Mouse (Mus musculus) inflammation-experienced regulatory T-cells, adult 6 months (primary cell): ENCODE measurements around the gene Lin7c. TPM values are rescaled to one million over a fixed set of nuclear protein-coding genes. Genes with fewer than 3 reads are reported as not detected.

Source experiments
- ATAC-seq: one replicate; pipeline ENCODE4 v1.8.0; 2017
- polyA plus RNA-seq, 3 experiments: library from polyadenylated mRNA; unstranded; fragments of 100-300 nt; shearing (Covaris generic); gene quantifications; one replicate each; pipeline ENCODE4 v1.2.1; 2017

Gene Lin7c
- polyA plus RNA-seq, 3 experiments from 2014 or later, result 63.9 to 72.9 (median 64.9) TPM

DNA sequence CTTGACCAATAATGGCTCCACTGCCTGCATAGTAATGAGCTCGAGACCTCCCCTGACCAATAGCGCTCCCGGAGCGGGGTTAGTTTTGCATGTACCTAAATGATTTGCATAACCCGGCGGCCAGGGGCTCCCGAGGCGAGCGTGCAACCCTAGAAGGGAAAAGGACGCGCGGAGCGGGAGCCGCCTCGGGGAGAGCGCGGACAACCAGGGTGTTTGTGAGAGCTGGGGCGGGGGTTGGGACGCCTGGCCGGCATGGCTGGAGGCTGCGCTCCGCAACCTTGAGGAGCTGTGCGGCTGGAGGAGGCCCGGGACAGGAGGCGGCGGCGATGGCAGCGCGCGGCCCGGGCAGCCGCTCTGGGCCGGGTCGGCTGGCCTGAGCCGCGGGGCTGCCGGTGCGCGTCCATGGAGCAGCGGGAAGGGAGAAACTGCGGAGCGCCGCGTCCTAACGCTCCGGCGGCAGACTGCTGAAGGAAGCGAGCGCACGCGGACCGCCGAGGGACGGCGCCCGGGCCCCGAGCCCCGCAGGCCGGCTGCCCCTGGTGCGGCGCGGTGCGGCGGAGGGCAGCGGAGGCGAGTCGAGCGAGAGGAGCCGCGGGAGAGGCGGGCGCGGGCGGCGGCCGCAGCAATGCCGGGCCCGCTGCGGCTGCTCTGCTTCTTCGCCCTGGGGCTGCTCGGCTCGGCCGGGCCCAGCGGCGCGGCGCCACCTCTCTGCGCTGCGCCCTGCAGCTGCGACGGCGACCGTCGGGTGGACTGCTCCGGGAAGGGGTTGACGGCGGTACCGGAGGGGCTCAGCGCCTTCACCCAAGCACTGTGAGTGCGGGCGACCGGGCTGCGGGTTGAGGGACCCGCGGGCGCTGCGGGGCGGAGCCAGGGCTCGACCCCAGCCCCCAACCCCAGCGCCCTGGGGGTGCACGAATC, 27.1 kb downstream of the Lin7c start, which contains the start of gene Lgr4:
Gene Lgr4, plus strand, starts transcription at position 152 of the 918 bp plus-strand sequence.
- peak; percentile 98 for ATAC-seq

DNA sequence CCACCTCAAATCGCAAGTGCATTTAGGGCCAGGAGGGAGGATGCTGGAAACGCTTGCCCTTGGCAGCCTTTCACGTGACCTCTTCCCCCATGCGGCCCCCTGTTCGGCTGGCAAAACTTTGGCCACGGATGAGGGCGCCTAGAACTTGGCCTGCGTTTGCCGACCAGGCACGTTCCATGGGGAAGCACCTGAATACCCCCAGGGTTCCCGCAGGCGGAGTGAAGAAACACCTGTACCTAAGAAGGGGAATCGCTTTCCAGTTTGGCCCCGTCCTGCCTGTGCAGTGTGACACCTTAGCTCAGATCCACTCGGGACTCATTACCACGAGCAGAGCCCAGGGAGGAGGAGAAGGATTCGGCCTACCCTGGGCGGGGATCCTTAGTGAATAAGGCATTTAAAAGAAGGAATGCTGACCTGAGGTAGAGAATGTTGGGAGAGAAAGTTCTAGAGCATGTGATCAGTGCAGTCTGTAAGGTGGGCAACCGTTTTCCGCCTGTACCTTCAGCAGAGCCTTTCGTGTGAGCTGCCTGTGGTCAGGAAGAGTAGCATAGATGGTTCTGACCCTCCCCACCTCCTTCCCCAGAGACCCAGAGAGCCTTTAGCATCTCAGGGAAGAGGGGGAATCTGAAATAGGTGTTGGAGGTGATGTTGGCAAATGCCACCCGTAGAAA, 28.1 kb downstream of the Lin7c start:
- ATAC-seq, result no peak

DNA sequence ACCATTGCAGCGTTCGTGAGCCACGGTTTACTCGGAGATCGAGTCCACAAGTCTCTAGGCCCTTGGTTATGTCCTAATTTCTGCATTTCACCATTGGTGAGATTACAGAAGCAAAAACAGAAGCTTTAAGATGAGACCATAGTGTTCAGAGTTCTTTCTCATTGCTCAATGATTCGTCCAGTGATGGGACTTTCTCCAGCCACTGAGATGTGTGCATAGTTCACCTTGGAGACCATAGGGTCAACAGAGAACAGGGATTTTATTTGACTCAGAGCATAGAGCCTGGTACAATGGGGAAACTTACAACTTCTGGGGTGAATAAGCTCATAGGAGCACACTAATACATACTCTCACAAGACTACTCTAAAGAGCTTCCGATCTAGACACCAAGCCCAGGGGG, 29.8 kb downstream of the Lin7c start:
- ATAC-seq, result no peak

DNA sequence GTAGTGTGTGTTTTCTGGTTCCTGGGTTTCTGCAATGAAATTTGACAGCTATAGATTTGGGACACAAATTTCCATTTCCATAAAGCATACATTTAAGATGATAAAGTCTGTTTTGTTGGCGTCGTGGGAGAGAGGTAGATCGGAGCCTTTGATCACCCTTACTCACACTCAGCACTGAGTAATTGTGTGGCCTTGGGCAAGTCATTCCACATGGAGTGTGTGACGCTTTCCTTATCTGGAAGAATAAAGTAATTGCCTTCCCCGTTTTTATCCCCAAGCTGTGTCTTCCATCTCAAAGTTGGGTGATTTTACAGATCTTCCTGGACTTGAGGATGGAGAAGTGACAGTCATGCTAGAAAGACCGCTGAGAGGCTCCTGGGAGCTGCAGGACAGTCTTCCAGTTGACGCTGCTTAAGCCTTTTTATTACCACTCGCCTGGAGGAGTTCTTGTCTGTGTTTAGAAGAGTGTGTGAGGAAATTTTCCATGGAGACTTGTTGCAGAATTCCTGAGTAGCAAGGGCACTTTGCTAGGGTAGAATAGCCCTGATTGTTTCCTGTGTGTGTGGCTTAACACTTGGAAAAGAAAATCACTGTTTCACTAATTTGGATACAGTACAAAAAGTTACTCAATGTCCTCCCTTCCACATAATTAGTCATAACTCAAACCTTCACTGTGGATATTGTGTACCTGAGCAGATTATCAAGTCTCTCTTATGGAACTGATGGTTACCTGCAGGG, 30.8 kb downstream of the Lin7c start:
- no peak for ATAC-seq

DNA sequence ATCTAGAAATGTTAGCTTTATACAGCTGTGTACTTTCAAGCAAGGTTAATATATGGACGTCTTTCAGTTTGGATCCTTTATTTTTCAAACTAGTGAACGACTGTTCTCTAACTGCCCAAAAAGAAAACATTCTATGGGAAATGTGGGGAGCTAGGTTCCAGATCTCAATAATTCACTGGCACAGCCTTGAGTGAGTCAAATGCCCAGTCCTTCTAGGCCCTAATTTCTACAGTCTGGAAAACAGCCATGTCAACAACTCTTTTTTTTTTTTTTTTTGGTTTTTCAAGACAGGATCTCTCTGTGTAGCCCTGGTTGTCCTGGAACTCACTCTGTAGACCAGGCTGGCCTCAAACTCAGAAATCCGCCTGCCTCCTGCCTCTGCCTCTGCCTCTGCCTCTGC, 31.7 kb downstream of the Lin7c start:
- ATAC-seq, result no peak

DNA sequence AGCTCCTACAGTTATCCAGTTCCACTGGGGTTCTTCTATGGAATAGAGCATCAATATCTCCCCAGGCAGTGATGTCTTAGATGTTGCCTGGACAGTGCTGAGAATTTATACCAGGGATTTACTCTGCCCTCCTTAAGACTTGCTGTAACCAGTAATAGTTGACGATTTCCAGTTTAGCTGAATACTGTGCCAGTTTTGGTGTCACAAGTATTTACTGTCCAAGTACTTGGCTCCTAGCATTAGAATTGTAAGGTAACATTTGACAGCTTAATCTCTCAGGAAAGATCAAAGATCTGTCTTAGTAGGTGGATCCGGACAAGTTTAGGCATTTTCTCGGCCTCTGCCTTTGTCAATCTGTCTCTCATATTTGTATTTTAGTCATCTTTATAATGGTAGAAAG, 32.4 kb downstream of the Lin7c start:
- ATAC-seq, result no peak

DNA sequence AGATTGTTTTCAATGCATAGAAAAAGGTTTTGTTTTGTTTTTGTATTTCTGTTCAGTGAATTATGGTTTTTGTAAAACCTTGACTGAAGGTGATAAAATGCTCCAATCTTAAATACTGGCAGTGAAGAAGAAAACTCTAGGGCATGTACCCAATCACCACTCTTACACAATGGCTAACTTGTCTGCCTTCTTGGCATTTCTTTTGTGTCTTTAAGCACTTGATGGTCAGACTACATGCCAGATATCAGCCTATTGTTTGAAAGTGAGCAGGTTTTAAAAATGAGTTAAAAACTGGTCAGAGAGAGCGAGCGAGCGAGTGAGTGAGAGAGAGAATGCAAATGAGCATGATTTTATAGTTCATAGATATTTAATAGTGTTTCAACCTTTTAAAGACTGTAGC, 33.3 kb downstream of the Lin7c start:
- no peak for ATAC-seq

DNA sequence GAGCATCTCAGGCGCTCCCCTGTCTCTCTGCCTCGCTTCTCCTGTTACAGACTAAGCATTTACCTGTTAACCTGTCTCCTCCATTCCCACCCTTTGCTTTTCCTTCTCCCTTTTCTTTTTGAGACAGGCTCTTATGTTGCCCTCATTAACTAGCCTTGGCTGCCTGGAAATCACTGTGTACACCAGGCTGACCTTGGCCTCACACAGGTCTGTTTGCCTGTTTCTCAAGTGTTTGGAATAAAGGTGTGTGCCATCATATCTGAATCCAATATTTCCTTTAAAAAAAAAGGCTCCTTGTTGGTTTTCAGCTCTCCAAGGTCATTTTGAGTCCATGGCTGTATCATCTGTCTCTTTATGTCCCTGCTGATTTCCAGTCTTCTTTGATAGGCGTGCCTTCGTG, 36.3 kb downstream of the Lin7c start:
- ATAC-seq, result no peak

DNA sequence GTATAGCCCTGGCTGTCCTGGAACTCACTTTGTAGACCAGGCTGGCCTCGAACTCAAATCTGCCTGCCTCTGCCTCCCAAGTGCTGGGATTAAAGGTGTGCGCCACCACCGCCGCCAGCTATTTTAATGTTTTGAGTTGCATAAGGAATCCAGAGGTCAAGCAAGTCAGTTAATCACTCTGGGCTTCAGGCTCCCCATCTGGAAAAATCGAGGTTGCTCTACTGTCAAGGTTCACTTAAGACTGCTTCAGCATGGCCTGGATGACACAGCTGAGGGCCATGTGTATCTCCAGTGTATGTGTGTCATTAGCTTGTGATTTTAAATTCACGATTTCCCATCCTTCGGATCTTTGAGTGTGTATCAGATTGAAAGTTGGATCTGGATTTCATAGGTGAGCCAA, 36.8 kb downstream of the Lin7c start:
- ATAC-seq, result no peak

DNA sequence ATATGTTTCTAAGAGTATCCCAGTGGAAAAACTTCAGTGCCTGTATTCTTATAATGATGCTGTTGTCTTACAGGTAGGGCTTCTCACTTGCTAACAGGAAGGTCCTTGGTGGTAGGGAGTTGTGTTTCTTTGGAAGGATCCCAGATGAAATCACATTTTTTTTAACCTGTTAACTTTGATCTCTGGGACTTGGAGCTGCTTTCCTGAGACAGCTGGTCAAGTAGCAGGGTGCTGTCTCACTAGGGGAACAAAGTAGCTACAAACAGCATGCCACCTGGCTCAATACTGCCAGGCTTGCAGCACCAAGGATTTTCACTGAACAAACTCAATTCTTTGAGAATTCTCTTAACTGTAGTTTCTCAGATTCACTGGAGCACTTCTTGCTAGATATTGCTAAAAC, 37.2 kb downstream of the Lin7c start:
- ATAC-seq, result no peak

DNA sequence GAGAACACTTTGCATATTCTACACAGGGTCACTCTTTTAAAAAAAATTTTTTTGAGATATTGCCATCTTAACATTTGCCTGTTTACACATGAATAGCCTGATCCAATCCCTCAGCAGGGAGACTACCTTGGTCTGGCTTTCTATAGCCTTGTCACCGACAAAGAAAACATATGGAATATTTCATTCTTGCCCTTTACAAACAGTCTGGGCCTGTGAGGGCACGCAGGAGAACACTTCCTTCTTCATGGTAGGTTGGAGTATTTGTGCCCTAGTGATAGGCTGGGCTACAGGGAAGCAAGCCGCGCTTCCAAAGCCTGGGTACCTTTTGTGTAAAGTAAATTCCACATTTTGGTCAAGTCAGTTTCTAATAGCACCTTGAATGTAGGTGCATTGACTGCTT, 38.1 kb downstream of the Lin7c start:
- no peak for ATAC-seq

DNA sequence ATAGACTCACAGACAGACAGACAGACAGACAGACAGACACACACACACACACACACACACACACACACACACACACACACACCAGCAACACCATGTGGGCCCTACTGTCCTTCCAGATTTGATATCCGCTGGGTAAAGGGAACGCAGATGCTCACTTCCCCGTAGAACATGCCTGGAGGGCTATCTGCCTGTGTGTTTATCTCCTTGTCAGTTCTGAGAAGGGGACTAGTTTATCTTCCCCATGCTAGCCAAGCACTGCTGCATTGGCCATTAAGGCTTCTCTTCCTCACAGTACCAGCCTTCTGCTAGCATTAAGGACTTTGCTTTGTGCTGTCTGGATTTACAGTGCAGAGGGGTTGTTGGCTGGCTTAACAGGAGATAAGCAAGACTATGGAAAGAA, 38.6 kb downstream of the Lin7c start:
- ATAC-seq, result no peak

DNA sequence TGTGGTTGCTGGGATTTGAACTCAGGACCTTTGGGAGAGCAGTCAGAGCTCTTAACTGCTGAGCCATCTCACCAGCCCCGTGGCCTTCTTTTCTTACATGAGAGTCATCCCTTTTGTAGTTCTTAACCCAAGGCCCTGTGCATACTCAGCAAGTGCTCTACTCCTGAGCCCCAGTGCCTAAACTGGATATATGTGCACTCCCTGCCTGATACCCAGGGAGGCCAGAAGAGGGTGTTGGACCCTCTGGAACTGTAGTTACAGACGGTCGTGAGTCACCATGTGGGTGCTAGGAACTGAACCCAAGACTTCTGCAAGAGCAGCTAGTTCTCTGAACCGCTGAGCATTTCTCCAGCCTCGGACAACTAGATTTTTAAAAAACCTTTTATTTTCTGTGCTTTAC, 39.7 kb downstream of the Lin7c start:
- ATAC-seq, result no peak

DNA sequence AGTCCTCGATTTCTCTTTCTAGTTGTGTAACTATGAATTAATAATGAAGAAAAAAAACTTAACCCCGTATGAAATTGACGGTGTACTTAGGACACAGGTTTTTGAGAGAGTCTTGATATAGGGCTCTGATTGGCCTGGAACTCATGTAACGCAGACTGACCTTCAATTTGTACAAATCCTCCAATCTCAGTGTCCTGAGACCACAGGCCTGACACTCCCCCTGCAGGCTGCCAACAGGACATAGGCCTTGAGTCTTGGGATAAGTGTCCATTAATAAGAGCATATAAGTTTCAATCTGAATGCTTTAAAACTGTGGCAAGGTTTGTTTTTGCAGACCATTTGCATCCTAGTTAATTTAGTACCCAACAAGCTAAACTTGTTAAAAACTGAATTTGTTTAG, 40.1 kb downstream of the Lin7c start:
- ATAC-seq, result no peak

DNA sequence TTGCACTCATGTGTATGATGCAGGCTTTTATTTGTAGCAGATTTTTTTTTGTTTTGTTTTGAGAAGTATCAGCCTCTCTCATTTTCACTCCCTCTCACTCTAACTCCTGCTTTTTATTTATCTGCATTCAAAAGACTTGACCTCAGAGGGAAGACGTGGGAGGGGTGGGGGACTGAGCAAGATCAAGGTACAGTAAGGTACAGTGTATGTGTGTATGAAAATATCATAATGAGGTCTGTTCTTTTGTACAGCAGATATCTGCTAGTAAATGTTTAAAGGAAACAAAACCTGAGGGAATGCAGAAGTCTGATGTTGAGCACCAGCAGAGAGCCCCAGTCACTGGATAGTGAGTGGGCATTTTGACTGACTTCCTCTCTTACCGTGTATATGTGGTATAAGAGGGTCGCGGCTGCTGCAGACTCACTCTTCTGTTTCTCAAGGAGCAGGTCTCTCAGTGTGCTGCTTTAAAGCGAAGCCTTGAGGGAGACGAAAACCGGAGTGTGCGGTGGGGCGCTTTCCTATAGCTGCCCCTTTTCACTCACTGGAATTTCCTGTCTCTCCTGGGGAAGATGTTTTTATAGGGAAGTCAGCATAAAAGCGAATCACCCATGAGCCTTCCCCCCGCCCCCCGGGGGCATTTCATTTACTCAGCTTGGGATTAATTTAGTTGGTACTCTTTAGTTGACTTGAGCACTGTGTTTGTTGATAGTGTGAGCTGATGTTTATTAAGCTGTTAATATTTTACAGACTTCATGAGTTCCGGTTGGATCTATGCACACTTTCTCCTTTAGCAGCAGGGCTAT, 41.5 kb downstream of the Lin7c start:
- ATAC-seq, result no peak

DNA sequence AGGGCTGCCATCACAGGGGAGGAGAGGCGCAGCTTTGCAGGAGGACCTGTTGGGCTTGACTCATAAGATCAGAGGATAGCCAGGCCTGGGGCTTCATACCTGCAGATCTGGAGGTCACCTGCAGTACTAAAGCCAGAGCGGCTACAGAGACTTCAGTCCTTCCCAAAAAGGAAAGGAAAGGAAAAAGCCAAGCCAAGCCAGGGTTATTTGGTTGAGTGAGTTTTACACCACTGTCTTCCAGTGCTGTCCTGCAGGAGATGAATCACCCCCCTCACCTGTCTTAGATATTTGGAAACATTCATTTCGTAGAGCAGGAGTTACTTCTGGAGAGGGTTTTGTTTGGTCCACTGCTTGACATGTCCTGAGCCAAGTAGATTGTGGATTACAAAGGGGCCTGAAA, 42.5 kb downstream of the Lin7c start:
- ATAC-seq, result no peak

DNA sequence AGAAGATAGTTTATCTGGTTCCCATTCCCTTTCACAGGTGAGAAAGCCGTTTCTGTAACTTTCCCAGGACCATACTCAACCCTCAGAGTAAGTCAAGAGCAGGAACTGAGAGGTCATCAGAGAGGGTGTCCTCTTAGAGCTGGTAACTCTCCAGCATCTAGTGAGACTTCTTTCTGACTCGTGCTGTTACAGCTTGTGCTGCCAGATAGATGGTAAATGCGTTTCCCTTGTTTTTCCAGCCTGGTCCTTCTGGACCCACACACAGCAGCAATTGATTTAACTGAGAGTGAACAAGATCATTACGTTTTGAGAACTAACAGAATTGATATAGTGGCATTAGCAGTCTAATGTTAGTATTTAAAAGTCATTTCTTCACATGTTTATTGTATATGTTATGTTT, 43.4 kb downstream of the Lin7c start:
- ATAC-seq, result no peak

DNA sequence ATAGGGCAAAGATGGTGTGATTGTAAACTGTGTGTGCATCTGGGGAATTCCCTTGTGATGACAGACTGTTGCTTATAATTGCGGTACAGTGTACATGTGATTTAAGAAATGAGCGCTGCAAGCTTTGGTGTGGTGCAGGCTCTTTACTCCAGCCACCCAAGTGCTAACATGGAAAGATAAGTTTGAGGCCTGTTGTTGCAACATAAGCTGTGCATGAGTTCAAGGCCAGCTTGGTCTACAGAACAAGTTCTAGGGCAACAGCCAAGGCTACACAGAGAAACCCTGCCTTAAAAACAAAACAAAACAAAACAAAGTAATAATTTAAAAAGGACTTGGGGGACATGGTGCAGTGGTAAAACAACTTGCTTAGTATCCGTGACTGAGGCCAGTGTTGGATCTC, 44.5 kb downstream of the Lin7c start:
- ATAC-seq, result no peak

DNA sequence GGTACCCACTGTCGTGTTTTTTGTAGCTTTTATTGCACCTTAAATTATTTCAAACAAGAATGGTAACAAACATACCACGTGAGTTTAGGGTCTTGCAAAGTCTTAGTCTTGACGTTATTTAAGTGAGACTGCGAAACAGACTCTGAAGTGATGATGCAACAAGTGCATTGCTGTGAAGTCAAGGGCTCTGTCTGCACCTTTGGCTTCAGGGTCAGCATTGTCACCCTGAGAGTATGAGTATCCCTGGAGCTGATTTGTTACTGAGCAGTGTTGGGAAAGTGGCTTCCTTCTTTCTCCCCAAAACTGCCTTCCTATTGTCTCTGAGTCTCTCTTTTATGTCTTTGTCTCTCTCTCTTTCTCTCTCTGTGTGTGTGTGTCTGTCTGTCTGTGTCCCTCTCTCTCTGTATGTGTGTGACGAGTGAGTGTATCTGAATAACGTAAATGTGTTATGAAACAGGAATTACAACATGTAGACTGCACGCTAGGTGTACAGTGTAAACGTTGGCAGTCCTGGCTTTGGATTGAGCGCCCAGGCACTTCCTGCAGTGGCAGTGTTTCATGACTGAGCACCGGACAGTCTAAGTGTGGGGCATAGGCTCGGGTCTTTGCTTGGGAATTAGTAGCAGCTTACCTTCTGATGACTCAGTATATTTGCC, 45.2 kb downstream of the Lin7c start:
- no peak for ATAC-seq

DNA sequence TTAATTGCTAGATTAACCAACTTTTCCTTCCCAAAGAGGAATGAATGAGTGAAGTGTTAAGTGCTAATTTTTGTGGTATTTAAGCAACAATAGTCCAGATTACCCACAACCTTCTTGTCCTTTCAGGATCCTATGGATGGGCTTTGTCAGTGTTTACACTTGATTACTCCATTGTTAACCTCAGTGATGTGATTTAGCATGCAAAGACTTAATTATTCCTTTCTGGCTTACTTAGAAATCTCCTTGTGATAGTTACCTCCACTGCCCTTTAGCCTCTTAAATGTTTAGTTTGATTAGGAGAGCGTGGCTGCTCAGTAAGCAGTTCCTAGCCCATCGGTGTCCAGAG, 45.7 kb downstream of the Lin7c start:
- ATAC-seq, result no peak

DNA sequence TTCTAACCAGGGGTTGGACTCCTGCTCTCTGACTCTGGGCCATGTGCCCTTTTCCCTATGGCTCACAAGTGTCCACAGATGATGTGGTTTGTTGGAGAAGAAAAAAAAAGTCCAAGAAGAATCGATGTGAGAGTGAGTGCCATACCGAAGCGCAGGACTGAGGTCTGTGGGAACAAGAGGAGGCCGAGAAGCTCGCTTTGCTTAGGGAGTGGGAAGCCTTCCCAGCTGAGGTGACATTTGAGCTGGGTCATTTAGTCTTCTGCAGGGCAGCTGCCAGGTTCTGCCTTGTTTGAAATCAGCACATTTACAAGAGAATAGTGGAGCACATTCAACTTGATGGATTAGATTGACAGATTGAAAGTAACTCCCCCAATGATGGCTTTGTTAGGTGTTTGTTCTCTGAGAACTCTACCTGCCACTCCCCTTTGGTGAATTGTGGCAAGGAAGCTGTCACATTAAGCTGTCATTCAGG, 51.4 kb downstream of the Lin7c start:
- no peak for ATAC-seq
